Mouse (Mus musculus) forebrain, embryonic 14.5 days (tissue): ENCODE measurements around the gene Ibsp. TPM values are rescaled to one million over a fixed set of nuclear protein-coding genes. Genes with fewer than 3 reads are reported as not detected.

Experiments used
- ATAC-seq: fragments of 200-750 bp; cut with Nextera tagmentation; 2 replicates; pipeline ENCODE4 v1.8.0; 2017; ENCODE audit warnings: mild to moderate bottlenecking, moderate library complexity
- DNase-seq: peaks from one replicate; pipeline ENCODE4 v3.0.0-alpha.2; 2015; ENCODE audit warnings: low spot score
- H3K27ac ChIP-seq: fragments of 300-500 bp; sonication (generic); 2 replicates; pipeline ENCODE4 v1.5.1; 2014; ENCODE audit warnings: low read depth, mild to moderate bottlenecking, control low read depth, low read length, moderate library complexity
- H3K27me3 ChIP-seq: fragments of 300-500 bp; sonication (generic); replicated peaks from 2 replicates; pipeline ENCODE4 v1.6.1; 2014; ENCODE audit warnings: low read length, control low read depth, mixed read lengths; ENCODE audit not compliant: control insufficient read depth, insufficient read depth
- H3K36me3 ChIP-seq: fragments of 300-500 bp; sonication (generic); 2 replicates; pipeline ENCODE4 v1.6.1; 2014; ENCODE audit warnings: low read length, control low read depth; ENCODE audit not compliant: control insufficient read depth, insufficient read depth
- H3K4me1 ChIP-seq: fragments of 300-500 bp; sonication (generic); 2 replicates; pipeline ENCODE4 v1.6.1; 2014; ENCODE audit warnings: antibody characterized with exemption, low read length, control low read depth; ENCODE audit not compliant: control insufficient read depth, insufficient read depth
- H3K4me2 ChIP-seq: fragments of 300-500 bp; sonication (generic); 2 replicates; pipeline ENCODE4 v1.6.1; 2014; ENCODE audit warnings: mild to moderate bottlenecking, control low read depth, low read length
- H3K4me3 ChIP-seq: fragments of 300-500 bp; sonication (generic); 2 replicates; pipeline ENCODE4 v1.5.1; 2014; ENCODE audit warnings: low read depth, low read length, control low read depth
- H3K9ac ChIP-seq: fragments of 300-500 bp; sonication (generic); 2 replicates; pipeline ENCODE4 v1.6.1; 2014; ENCODE audit warnings: mild to moderate bottlenecking, low read length, control low read depth, moderate library complexity
- H3K9me3 ChIP-seq: fragments of 300-500 bp; sonication (generic); replicated peaks from 2 replicates; pipeline ENCODE4 v1.6.1; 2016; ENCODE audit warnings: low read length, control low read depth, mixed read lengths; ENCODE audit not compliant: control insufficient read depth
- WGBS: fragments of 180-500 bp; shearing (Covaris S2); extraction: QIAGEN DNeasy Blood & Tissue Kit; methylation state at CpG from one replicate; pipeline ENCODE4 v1.1.7; 2014; 5-methylcytosine and 5-hydroxymethylcytosine counted together
- microRNA-seq: library from miRNA; unstranded; fragments of <30 nt; microRNA quantifications from one replicate; pipeline ENCODE4, GENCODE M21; 2016
- polyA plus RNA-seq: library from polyadenylated mRNA; unstranded; fragments of >200 nt; fragmentation: Nextera tagmentation; extraction: Ambion mirVana; gene quantifications from 2 replicates; pipeline ENCODE4 v1.2.1, GENCODE M21; 2014

Ibsp gene
- polyA plus RNA-seq, 1 experiment from 2014 or later = 0.41 TPM

DNA sequence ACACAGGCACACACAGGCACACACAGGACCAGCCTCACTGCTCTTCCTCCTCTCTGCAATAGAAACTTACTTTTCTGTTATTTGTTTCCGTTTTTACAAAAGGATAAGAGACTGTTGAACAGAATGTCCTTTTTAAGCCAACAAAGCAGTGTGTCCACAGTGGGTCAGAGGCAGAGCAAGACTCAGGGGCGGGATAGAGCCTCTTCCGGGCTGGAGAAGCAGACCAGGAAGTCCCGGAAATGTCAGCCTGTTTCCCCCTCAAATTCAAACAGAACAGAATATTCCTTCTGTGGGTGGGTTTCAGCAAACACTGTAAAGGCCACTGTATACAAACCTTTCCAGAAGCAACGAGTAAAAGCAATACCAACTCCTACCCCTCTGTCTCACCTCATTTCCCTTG, 52.9 kb downstream of the Ibsp start:
- Histone ChIP-seq H3K4me1 (no peaks in the 10 kb centered on the region), H3K27me3 (no peaks in the 10 kb centered on the region), H3K4me3 (no peak overlapping the region), H3K9me3 (no peaks in the 10 kb centered on the region), H3K27ac (no peak overlapping the region), H3K36me3 (no peaks in the 10 kb centered on the region), H3K9ac (no peak overlapping the region), H3K4me2 (no peak overlapping the region)
- DNase-seq = no peak
- 80% methylated on average over 5 of the region's 5 CpGs for WGBS
- no peak for ATAC-seq

DNA sequence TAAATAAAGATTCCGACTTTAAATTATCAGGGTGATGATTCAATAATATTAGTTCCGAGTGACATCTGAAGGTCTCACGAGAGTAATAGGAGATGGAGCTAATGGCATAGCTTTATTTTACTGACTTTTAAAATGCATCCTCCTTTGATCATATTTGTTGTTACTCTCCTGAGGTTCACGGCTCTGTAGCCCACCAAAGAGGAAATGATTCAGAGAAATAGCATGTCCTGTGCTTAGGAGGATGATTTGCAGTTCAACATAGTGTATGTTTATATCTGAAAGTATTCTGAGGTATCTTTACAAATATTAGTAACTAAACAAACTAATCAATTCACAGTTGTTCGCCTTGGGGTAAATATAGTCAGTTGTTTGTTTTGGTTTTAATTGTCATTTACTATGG, 58.6 kb downstream of the Ibsp start:
- WGBS = 88% methylated on average over 5 of the region's 5 CpGs
- Histone ChIP-seq H3K9me3 (no peaks in the 10 kb centered on the region), H3K4me2 (no peak overlapping the region), H3K27ac (no peak overlapping the region), H3K9ac (no peak overlapping the region), H3K27me3 (no peaks in the 10 kb centered on the region), H3K4me1 (no peaks in the 10 kb centered on the region), H3K36me3 (no peaks in the 10 kb centered on the region), H3K4me3 (no peak overlapping the region)
- no peak for ATAC-seq
- DNase-seq = no peak

DNA sequence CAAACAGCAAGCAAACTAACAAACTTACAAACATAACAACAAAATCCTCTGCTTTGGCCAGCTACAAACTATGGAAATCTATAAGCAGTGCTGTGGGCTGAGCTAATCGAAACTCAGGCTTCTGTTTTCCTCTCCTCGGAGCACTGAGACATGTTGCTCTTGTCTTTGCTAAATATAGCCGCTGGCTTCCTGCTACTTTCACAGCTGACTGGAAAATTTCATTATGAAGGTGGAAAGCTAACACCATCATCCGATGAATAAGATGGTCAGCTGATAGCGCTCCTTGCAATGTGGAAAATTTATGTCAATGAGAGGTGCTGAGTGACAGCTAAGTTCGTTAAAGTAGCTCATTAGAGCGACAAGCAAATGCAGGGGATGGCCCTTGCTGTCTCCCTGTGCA, 59.6 kb downstream of the Ibsp start:
- no peaks in the 10 kb centered on the region for H3K36me3 ChIP-seq
- WGBS = 31% methylated on average over 7 of the region's 7 CpGs
- no peaks in the 10 kb centered on the region for H3K4me1 ChIP-seq
- no peak overlapping the region for H3K9ac ChIP-seq
- no peak for DNase-seq
- H3K4me3 ChIP-seq = no peak overlapping the region
- H3K4me2 ChIP-seq = no peak overlapping the region
- H3K27me3 ChIP-seq = no peaks in the 10 kb centered on the region
- no peaks in the 10 kb centered on the region for H3K9me3 ChIP-seq
- ATAC-seq = no peak
- no peak overlapping the region for H3K27ac ChIP-seq

DNA sequence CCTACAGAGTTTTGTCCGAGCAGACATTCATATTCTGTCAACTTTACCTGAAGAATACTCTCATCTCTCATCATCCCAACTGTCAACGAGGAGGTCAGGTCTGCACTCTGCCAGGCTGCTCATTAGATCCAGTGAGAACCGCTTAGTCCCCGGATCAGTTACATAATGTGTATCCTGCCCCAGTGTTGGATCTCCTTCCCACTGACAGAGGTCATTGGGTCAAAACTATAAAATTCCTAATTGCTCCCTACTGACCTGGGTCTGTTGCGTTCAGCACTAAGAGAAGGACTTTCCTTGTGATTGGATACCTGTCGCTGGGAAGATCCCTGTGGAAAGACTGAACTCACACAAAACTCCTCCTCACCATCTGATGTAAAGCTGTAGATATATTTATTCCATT, 60.3 kb downstream of the Ibsp start:
- Histone ChIP-seq H3K27me3 (no peaks in the 10 kb centered on the region), H3K27ac (no peak overlapping the region), H3K9ac (no peak overlapping the region), H3K36me3 (no peaks in the 10 kb centered on the region), H3K4me3 (no peak overlapping the region), H3K4me1 (no peaks in the 10 kb centered on the region), H3K4me2 (no peak overlapping the region), H3K9me3 (no peaks in the 10 kb centered on the region)
- WGBS = 68% methylated on average over 6 of the region's 6 CpGs
- ATAC-seq = no peak
- no peak for DNase-seq

Small RNAs within 50 kb of the gene (microRNA-seq; reads per million reads assigned to microRNA genes)
- gene Gm23616 = not detected

Other genes starting within 250 kb of the Ibsp start
- gene Gm17660, start 221.6 kb upstream of the Ibsp start, polyA plus RNA-seq = 0.44 TPM in 1 of 2 replicates, not detected in the other
- 70.4 and 93.1 TPM in 2 replicates for gene Sparcl1, start 185.4 kb upstream of the Ibsp start, polyA plus RNA-seq
- not detected in 2 replicates for gene Dspp, start 128.5 kb upstream of the Ibsp start, polyA plus RNA-seq
- gene Dmp1, start 96.6 kb upstream of the Ibsp start, polyA plus RNA-seq = 0.36 and 0.54 TPM in 2 replicates
- gene Mepe, start 26.2 kb downstream of the Ibsp start, polyA plus RNA-seq = not detected in 2 replicates
- gene Spp1, start 135.9 kb downstream of the Ibsp start, polyA plus RNA-seq = 11.6 and 17.0 TPM in 2 replicates
- 6.3 and 7.3 TPM in 2 replicates for gene Pkd2, start 160.3 kb downstream of the Ibsp start, polyA plus RNA-seq
- gene BC005561, start 209.2 kb downstream of the Ibsp start, polyA plus RNA-seq = 9.6 and 10.6 TPM in 2 replicates